Mouse (Mus musculus) limb, embryonic 11.5 days (tissue): Measurements from ENCODE around the gene Tctex1d2. TPM values are rescaled to one million over a fixed set of nuclear protein-coding genes. Genes with fewer than 3 reads are reported as not detected.

Experiments
- ATAC-seq: fragments of 200-750 bp; cut with Nextera tagmentation; 2 replicates; pipeline ENCODE4 v1.8.0; 2017; ENCODE audit warnings: low read depth; ENCODE audit not compliant: insufficient number of reproducible peaks, low FRiP score, low TSS enrichment
- DNase-seq: peaks from one replicate; pipeline ENCODE4 v3.0.0-alpha.2; 2015; ENCODE audit warnings: low spot score
- H3K27ac ChIP-seq: fragments of 300-500 bp; sonication (generic); replicated peaks from 2 replicates; pipeline ENCODE4 v1.5.1; 2014; ENCODE audit warnings: low read depth, mild to moderate bottlenecking, low read length
- H3K27me3 ChIP-seq: fragments of 300-500 bp; sonication (generic); 2 replicates; pipeline ENCODE4 v1.6.1; 2014; ENCODE audit warnings: mild to moderate bottlenecking, low read length, mixed read lengths; ENCODE audit not compliant: control insufficient read depth, insufficient read depth
- H3K36me3 ChIP-seq: fragments of 300-500 bp; sonication (generic); 2 replicates; pipeline ENCODE4 v1.6.1; 2014; ENCODE audit warnings: mild to moderate bottlenecking, low read length, moderate library complexity, mixed read lengths; ENCODE audit not compliant: control insufficient read depth, insufficient read depth
- H3K4me1 ChIP-seq: fragments of 300-500 bp; sonication (generic); 2 replicates; pipeline ENCODE4 v1.6.1; 2014; ENCODE audit warnings: low read length, mixed read lengths; ENCODE audit not compliant: control insufficient read depth, insufficient read depth
- H3K4me2 ChIP-seq: fragments of 300-500 bp; sonication (generic); 2 replicates; pipeline ENCODE4 v1.6.1; 2014; ENCODE audit warnings: low read depth, mild to moderate bottlenecking, moderate library complexity; ENCODE audit not compliant: severe bottlenecking
- H3K4me3 ChIP-seq: fragments of 300-500 bp; sonication (generic); 2 replicates; pipeline ENCODE4 v1.5.1; 2014; ENCODE audit warnings: low read depth, low read length
- H3K9ac ChIP-seq: fragments of 300-500 bp; sonication (generic); 2 replicates; pipeline ENCODE4 v1.6.1; 2014; ENCODE audit warnings: mild to moderate bottlenecking, low read length
- H3K9me3 ChIP-seq: fragments of 300-500 bp; sonication (generic); 2 replicates; pipeline ENCODE4 v1.6.1; 2016; ENCODE audit warnings: low read length; ENCODE audit not compliant: control insufficient read depth
- WGBS: fragments of 180-500 bp; shearing (Covaris S2); extraction: QIAGEN DNeasy Blood & Tissue Kit; methylation state at CpG from one replicate; pipeline ENCODE4 v1.1.7; 2014; 5-methylcytosine and 5-hydroxymethylcytosine counted together
- polyA plus RNA-seq: library from polyadenylated mRNA; unstranded; fragments of >200 nt; fragmentation: Nextera tagmentation; extraction: Ambion mirVana; gene quantifications from 2 replicates; pipeline ENCODE4 v1.2.1, GENCODE M21; 2014

The Tctex1d2 gene
- polyA plus RNA-seq, 1 experiment from 2014 or later, result 32.1 TPM

GRCm38 (mm10) chr16:32450133-32450532, 30.6 kb downstream of the Tctex1d2 start:
- ATAC-seq (no peak), DNase-seq (no peak)
- no peak overlapping the region for H3K9ac ChIP-seq
- no peaks in the 10 kb centered on the region for H3K9me3 ChIP-seq
- H3K4me3 ChIP-seq, result no peak overlapping the region
- H3K4me2 ChIP-seq, result no peak overlapping the region
- H3K27ac ChIP-seq, result no peak overlapping the region
- H3K36me3 ChIP-seq, result no peaks in the 10 kb centered on the region; the same call in 1 of the 2 replicates
- no peaks in the 10 kb centered on the region for H3K27me3 ChIP-seq
- H3K4me1 ChIP-seq, result peaks cover 6% of the 10 kb centered on the region; the same call in 1 of the 2 replicates
- WGBS, result 92% methylated on average over 2 of the region's 2 CpGs

- H3K4me2 ChIP-seq, result no peak overlapping the region
- DNase-seq, result no peak
- peaks cover 6% of the 10 kb centered on the region; the same call in 1 of the 2 replicates for H3K4me1 ChIP-seq
- no peaks in the 10 kb centered on the region for H3K9me3 ChIP-seq
- H3K4me3 ChIP-seq, result no peak overlapping the region
- H3K27ac ChIP-seq, result no peak overlapping the region
- WGBS, result 97% methylated on average over 8 of the region's 8 CpGs
- H3K27me3 ChIP-seq, result no peaks in the 10 kb centered on the region
- ATAC-seq, result no peak
- no peaks in the 10 kb centered on the region; the same call in 1 of the 2 replicates for H3K36me3 ChIP-seq
- no peak overlapping the region for H3K9ac ChIP-seq
Observed at GRCm38 (mm10) chr16:32453102-32453501, 33.6 kb downstream of the Tctex1d2 start.

DNA sequence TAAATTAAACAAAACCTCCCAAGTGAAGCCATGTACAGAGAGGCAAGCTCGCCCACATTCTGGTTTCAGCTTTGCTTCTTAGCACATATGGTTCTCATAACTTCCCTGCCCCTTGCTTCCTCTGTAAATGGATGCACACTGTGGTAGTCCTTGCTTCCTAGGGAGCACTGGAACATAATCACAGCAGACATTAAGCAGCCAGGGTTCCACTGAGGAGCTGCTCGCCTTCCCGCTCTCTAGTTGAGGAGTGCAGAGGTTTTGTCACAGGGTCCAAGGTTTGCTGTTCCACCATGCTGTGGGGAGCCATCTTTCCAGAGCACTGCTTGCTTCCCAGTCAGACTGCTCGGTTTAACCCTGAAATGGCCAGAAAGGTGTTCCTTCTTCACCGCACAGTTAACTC, 35.1 kb downstream of the Tctex1d2 start:
- H3K4me2 ChIP-seq, result no peak overlapping the region
- DNase-seq, result peak; percentile 66
- no peak for ATAC-seq

GRCm38 (mm10) chr16:32456086-32456485, 36.6 kb downstream of the Tctex1d2 start:
- Histone ChIP-seq H3K4me1 (peaks cover 6% of the 10 kb centered on the region; the same call in 1 of the 2 replicates), H3K9me3 (no peaks in the 10 kb centered on the region), H3K27me3 (no peaks in the 10 kb centered on the region), H3K4me2 (no peak overlapping the region), H3K36me3 (no peaks in the 10 kb centered on the region; the same call in 1 of the 2 replicates), H3K9ac (no peak overlapping the region), H3K4me3 (no peak overlapping the region), H3K27ac (no peak overlapping the region)
- no peak for DNase-seq
- ATAC-seq, result no peak

More for the DNA sequence above, 35.1 kb downstream of the Tctex1d2 start:
- H3K27me3 ChIP-seq, result no peaks in the 10 kb centered on the region
- no peaks in the 10 kb centered on the region for H3K9me3 ChIP-seq
- H3K4me3 ChIP-seq, result no peak overlapping the region
- H3K9ac ChIP-seq, result no peak overlapping the region
- H3K36me3 ChIP-seq, result no peaks in the 10 kb centered on the region; the same call in 1 of the 2 replicates
- H3K27ac ChIP-seq, result peak overlapping the region; percentile 44; the same call in 1 of the 2 replicates
- H3K4me1 ChIP-seq, result peaks cover 6% of the 10 kb centered on the region; the same call in 1 of the 2 replicates
- WGBS, result 27% methylated on average over 5 of the region's 5 CpGs

- H3K4me3 ChIP-seq, result no peak overlapping the region
- no peak overlapping the region for H3K9ac ChIP-seq
- H3K36me3 ChIP-seq, result no peaks in the 10 kb centered on the region; the same call in 1 of the 2 replicates
- H3K27ac ChIP-seq, result no peak overlapping the region
- peaks cover 6% of the 10 kb centered on the region; the same call in 1 of the 2 replicates for H3K4me1 ChIP-seq
- no peaks in the 10 kb centered on the region for H3K9me3 ChIP-seq
- ATAC-seq (no peak), DNase-seq (no peak)
- H3K4me2 ChIP-seq, result no peak overlapping the region
- H3K27me3 ChIP-seq, result no peaks in the 10 kb centered on the region
- 94% methylated on average over 1 of the region's 1 CpGs for whole genome bisulfite sequencing
Observed at GRCm38 (mm10) chr16:32456761-32457160, 37.3 kb downstream of the Tctex1d2 start.

DNA sequence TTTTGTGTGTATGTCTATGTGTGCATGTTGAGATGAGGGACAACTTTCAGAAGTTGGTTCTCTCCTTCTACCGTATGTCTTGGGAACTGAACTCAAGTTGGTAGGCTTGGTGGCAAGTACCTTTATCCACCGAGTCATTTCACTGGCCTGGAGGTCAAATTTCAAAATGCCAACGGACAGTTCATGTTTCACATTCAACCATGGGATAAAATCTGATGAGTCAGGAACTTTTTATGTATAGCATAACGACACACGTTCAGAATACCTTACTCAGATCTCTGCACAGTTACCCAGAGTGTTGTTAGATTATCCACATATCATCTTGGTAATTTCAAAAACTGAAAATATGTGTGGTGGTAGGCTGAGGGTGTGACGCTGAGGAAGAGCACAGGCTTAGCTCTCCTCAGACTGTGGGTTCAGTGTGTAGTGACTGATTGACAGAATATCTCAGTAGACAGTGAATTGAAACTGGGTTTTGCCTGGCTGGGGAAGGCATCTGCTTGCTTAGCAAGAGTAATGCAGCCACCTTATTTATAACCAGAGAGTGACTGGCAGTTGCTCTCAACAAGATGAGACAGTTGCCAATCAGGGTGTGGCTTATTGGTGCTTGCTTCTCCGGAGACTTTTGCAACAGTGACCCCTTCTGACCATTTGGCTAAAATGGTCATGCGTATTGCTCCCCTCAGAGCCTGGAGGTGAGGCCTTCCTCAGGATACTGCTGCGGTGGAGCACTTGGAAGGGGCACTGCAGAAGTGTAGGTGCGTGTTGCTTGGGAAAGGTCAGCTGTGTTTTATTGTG, 38.3 kb downstream of the Tctex1d2 start:
- H3K36me3 ChIP-seq, result no peaks in the 10 kb centered on the region; the same call in 1 of the 2 replicates
- H3K27ac ChIP-seq, result no peak overlapping the region
- H3K9ac ChIP-seq, result no peak overlapping the region
- peaks cover 6% of the 10 kb centered on the region; the same call in 1 of the 2 replicates for H3K4me1 ChIP-seq
- no peak overlapping the region for H3K4me2 ChIP-seq
- ATAC-seq, result no peak
- 58% methylated on average over 10 of the region's 10 CpGs for WGBS
- H3K4me3 ChIP-seq, result no peak overlapping the region
- H3K9me3 ChIP-seq, result no peaks in the 10 kb centered on the region
- DNase-seq, result peak; percentile 61
- H3K27me3 ChIP-seq, result no peaks in the 10 kb centered on the region

DNA sequence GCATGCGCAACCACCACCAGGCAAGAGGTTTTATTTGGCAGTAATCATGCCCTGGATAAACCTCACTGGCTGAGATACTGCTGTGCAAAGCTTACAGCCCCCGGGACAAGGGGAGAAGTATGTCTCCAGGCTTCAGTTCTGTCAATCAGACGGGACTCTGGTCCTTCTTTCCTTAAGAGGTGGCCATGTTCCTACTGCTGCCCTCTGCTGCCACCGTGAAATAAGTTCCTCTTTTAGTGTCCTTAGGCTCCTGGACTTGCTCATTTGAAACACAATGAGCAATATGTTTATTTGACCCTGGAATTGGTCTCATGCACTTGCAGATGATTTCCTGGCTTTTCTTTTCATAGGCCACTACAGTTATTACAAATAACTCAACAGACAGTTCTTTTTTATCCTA, 41.0 kb downstream of the Tctex1d2 start:
- ATAC-seq (no peak), DNase-seq (no peak)
- Histone ChIP-seq H3K27ac (no peak overlapping the region), H3K9me3 (no peaks in the 10 kb centered on the region), H3K4me2 (no peak overlapping the region), H3K27me3 (no peaks in the 10 kb centered on the region), H3K36me3 (no peaks in the 10 kb centered on the region), H3K4me1 (no peaks in the 10 kb centered on the region), H3K4me3 (no peak overlapping the region), H3K9ac (no peak overlapping the region)
- WGBS, result 62% methylated on average over 4 of the region's 4 CpGs

DNA sequence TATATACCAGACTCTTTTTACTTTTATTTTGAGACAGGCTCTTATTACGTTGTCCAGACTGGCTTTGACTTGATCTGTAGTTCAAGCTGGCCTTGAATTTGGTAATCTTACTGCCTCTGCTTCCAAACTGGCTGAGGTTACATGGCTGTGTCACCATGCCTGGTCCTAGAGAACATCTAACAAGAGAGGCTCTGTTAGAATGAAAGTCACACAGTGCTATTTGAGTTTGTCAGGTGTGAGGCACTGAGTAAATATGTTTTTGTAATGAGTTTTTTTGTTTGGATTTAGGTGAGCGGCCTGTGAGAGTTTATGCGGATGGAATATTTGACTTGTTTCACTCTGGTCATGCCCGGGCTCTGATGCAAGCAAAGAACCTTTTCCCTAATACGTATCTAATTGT, 42.2 kb downstream of the Tctex1d2 start:
- DNase-seq, result no peak

More for the DNA sequence above, 42.2 kb downstream of the Tctex1d2 start:
- H3K9me3 ChIP-seq, result no peaks in the 10 kb centered on the region
- no peaks in the 10 kb centered on the region for H3K36me3 ChIP-seq
- no peak overlapping the region for H3K9ac ChIP-seq
- H3K4me2 ChIP-seq, result no peak overlapping the region
- no peak overlapping the region for H3K4me3 ChIP-seq
- 94% methylated on average over 5 of the region's 5 CpGs for WGBS
- H3K27ac ChIP-seq, result no peak overlapping the region
- H3K27me3 ChIP-seq, result no peaks in the 10 kb centered on the region
- H3K4me1 ChIP-seq, result no peaks in the 10 kb centered on the region
- no peak for ATAC-seq
